Mouse (Mus musculus): Measurements from ENCODE around the gene Ankrd34b. TPM values are rescaled to one million over a fixed set of nuclear protein-coding genes. Genes with fewer than 3 reads are reported as not detected.

Ankrd34b gene
- total RNA-seq (2015) (not detected in 2 replicates), total RNA-seq (2017) (not detected in 2 replicates)

GRCm38 (mm10) chr13:92425758-92426264 lies at the start of gene Ankrd34b:
Ankrd34b (plus strand) TSS chr13:92425896.
- ATAC-seq (ENCODE audit: poor library complexity, severe bottlenecking), result peak; percentile 27; the same call in 1 of the 2 replicates

GRCm38 (mm10) chr13:92387367-92387766 lies 38.3 kb upstream of the Ankrd34b start:
- ATAC-seq (ENCODE audit: poor library complexity, severe bottlenecking), result no peak

GRCm38 (mm10) chr13:92393047-92393661 lies 32.5 kb upstream of the Ankrd34b start:
- no peak for ATAC-seq (ENCODE audit: poor library complexity, severe bottlenecking)

GRCm38 (mm10) chr13:92398491-92399384 lies 27.0 kb upstream of the Ankrd34b start:
- ATAC-seq (ENCODE audit: poor library complexity, severe bottlenecking), result no peak

- no peak for ATAC-seq (ENCODE audit: poor library complexity, severe bottlenecking)
These were observed 23.6 kb upstream of the Ankrd34b start for GRCm38 (mm10) chr13:92402063-92402462.

- no peak for ATAC-seq (ENCODE audit: poor library complexity, severe bottlenecking)
These were observed 22.2 kb upstream of the Ankrd34b start for GRCm38 (mm10) chr13:92403496-92403895.

GRCm38 (mm10) chr13:92410486-92410885 lies 15.2 kb upstream of the Ankrd34b start:
- no peak for ATAC-seq (ENCODE audit: poor library complexity, severe bottlenecking)

GRCm38 (mm10) chr13:92419630-92420029 lies 6.1 kb upstream of the Ankrd34b start:
- ATAC-seq (ENCODE audit: poor library complexity, severe bottlenecking), result no peak

- ATAC-seq (ENCODE audit: poor library complexity, severe bottlenecking), result no peak
These were observed 2.0 kb upstream of the Ankrd34b start for GRCm38 (mm10) chr13:92423711-92424110.

GRCm38 (mm10) chr13:92426294-92427051 lies 777 bp downstream of the Ankrd34b start:
- no peak for ATAC-seq (ENCODE audit: poor library complexity, severe bottlenecking)

- no peak for ATAC-seq (ENCODE audit: poor library complexity, severe bottlenecking)
These were observed 1.7 kb downstream of the Ankrd34b start for GRCm38 (mm10) chr13:92427351-92427855.

GRCm38 (mm10) chr13:92438656-92439055 lies 13.0 kb downstream of the Ankrd34b start:
- no peak for ATAC-seq (ENCODE audit: poor library complexity, severe bottlenecking)

- ATAC-seq (ENCODE audit: poor library complexity, severe bottlenecking), result no peak
These were observed 14.6 kb downstream of the Ankrd34b start for GRCm38 (mm10) chr13:92440286-92440685.

GRCm38 (mm10) chr13:92446872-92447271 lies 21.2 kb downstream of the Ankrd34b start:
- ATAC-seq (ENCODE audit: poor library complexity, severe bottlenecking), result no peak

- no peak for ATAC-seq (ENCODE audit: poor library complexity, severe bottlenecking)
These were observed 39.0 kb downstream of the Ankrd34b start for GRCm38 (mm10) chr13:92464698-92465097.

GRCm38 (mm10) chr13:92467891-92468290 lies 42.2 kb downstream of the Ankrd34b start:
- ATAC-seq (ENCODE audit: poor library complexity, severe bottlenecking), result no peak

GRCm38 (mm10) chr13:92469381-92469780 lies 43.7 kb downstream of the Ankrd34b start:
- ATAC-seq (ENCODE audit: poor library complexity, severe bottlenecking), result no peak

- no peak for ATAC-seq (ENCODE audit: poor library complexity, severe bottlenecking)
These were observed 44.5 kb downstream of the Ankrd34b start for GRCm38 (mm10) chr13:92470151-92470550.

GRCm38 (mm10) chr13:92483348-92483747 lies 57.7 kb downstream of the Ankrd34b start:
- ATAC-seq (ENCODE audit: poor library complexity, severe bottlenecking), result peak; percentile 39

GRCm38 (mm10) chr13:92483852-92484463 lies 58.3 kb downstream of the Ankrd34b start, which contains the start of gene Fam151b:
Fam151b (minus strand) TSS chr13:92484015.
- peak; percentile 98 for ATAC-seq (ENCODE audit: poor library complexity, severe bottlenecking)

Measured in megakaryocyte, adult 5-6 weeks (primary cell).